Mouse (Mus musculus) stomach, postnatal 0 days (tissue): ENCODE results near the gene Tanc1. TPM values are rescaled to one million over a fixed set of nuclear protein-coding genes. Genes with fewer than 3 reads are reported as not detected.
"Not testable (repeated sequence)": the region's sequence is repeated elsewhere in the genome, so short reads cannot be mapped to it uniquely, and the experiment has no call there.

Source experiments
- ATAC-seq: fragments of 200-750 bp; cut with Nextera tagmentation; 2 replicates; pipeline ENCODE4 v1.8.0; 2017; ENCODE audit not compliant: low FRiP score, low TSS enrichment
- DNase-seq: peaks from one replicate; pipeline ENCODE4 v3.0.0-alpha.2; 2016; ENCODE audit warnings: low spot score
- H3K27ac ChIP-seq: fragments of 300-500 bp; sonication (generic); replicated peaks from 2 replicates; pipeline ENCODE4 v1.5.1; 2014; ENCODE audit warnings: mild to moderate bottlenecking, control low read depth
- H3K27me3 ChIP-seq: fragments of 300-500 bp; sonication (generic); 2 replicates; pipeline ENCODE4 v1.6.1; 2014; ENCODE audit warnings: low read length; ENCODE audit not compliant: control insufficient read depth, insufficient read depth
- H3K36me3 ChIP-seq: fragments of 300-500 bp; sonication (generic); 2 replicates; pipeline ENCODE4 v1.6.1; 2014; ENCODE audit warnings: low read length, mixed read lengths; ENCODE audit not compliant: control insufficient read depth, insufficient read depth
- H3K4me1 ChIP-seq: fragments of 300-500 bp; sonication (generic); replicated peaks from 2 replicates; pipeline ENCODE4 v1.6.1; 2014; ENCODE audit warnings: antibody characterized with exemption; ENCODE audit not compliant: control insufficient read depth, insufficient read depth
- H3K4me2 ChIP-seq: fragments of 300-500 bp; sonication (generic); replicated peaks from 2 replicates; pipeline ENCODE4 v1.6.1; 2014; ENCODE audit warnings: low read depth, mild to moderate bottlenecking, control low read depth, moderate library complexity
- H3K4me3 ChIP-seq: fragments of 300-500 bp; sonication (generic); 2 replicates; pipeline ENCODE4 v1.5.1; 2014; ENCODE audit warnings: low read depth, low read length, control low read depth
- H3K9ac ChIP-seq: fragments of 300-500 bp; sonication (generic); 2 replicates; pipeline ENCODE4 v1.6.1; 2014; ENCODE audit warnings: mild to moderate bottlenecking, low read length, control low read depth, mixed read lengths
- H3K9me3 ChIP-seq: fragments of 300-500 bp; sonication (generic); 2 replicates; pipeline ENCODE4 v1.6.1; 2016; ENCODE audit warnings: low read length; ENCODE audit not compliant: control insufficient read depth
- CTCF ChIP-seq: IDR thresholded peaks from 2 replicates; pipeline ENCODE4 v1.5.1; 2016; ENCODE audit warnings: antibody characterized with exemption, low read depth, mild to moderate bottlenecking, moderate library complexity
- EP300 ChIP-seq: optimal IDR thresholded peaks from 2 replicates; pipeline ENCODE3; 2016; ENCODE audit warnings: antibody characterized with exemption
- WGBS: fragments of 180-500 bp; shearing (Covaris S2); extraction: QIAGEN DNeasy Blood & Tissue Kit; methylation state at CpG from one replicate; pipeline ENCODE4 v1.1.7; 2014; 5-methylcytosine and 5-hydroxymethylcytosine counted together
- polyA plus RNA-seq: library from polyadenylated mRNA; unstranded; fragments of >200 nt; fragmentation: Nextera tagmentation; extraction: Ambion mirVana; gene quantifications from 2 replicates; pipeline ENCODE4 v1.2.1, GENCODE M21; 2015

Tanc1 gene
- polyA plus RNA-seq, 1 experiment from 2014 or later, result 13.4 TPM

GRCm38 (mm10) chr2:59843848-59844247 lies 232.0 kb downstream of the Tanc1 start:
- no peaks in the 10 kb centered on the region for H3K27me3 ChIP-seq
- 89% methylated on average over 6 of the region's 6 CpGs for WGBS
- ATAC-seq (no peak), DNase-seq (no peak)
- TF ChIP-seq CTCF (no peak), EP300 (no peak)
- H3K27ac ChIP-seq, result no peak overlapping the region
- H3K4me1 ChIP-seq, result no peaks in the 10 kb centered on the region
- peaks cover 14% of the 10 kb centered on the region for H3K36me3 ChIP-seq
- no peak overlapping the region for H3K4me3 ChIP-seq
- no peak overlapping the region for H3K9ac ChIP-seq
- H3K9me3 ChIP-seq, result no peaks in the 10 kb centered on the region
- no peak overlapping the region for H3K4me2 ChIP-seq

GRCm38 (mm10) chr2:59851885-59852284 lies 240.0 kb downstream of the Tanc1 start:
- not testable (repeated sequence) for H3K27ac ChIP-seq
- WGBS, result 78% methylated on average over 3 of the region's 5 CpGs

GRCm38 (mm10) chr2:59852916-59853315 lies 241.1 kb downstream of the Tanc1 start:
- WGBS, result 91% methylated on average over 11 of the region's 11 CpGs
- H3K9me3 ChIP-seq, result no peaks in the 10 kb centered on the region
- TF ChIP-seq CTCF (no peak), EP300 (no peak)
- no peaks in the 10 kb centered on the region for H3K27me3 ChIP-seq
- no peak overlapping the region for H3K4me2 ChIP-seq
- H3K27ac ChIP-seq, result no peak overlapping the region
- ATAC-seq, result no peak
- H3K9ac ChIP-seq, result no peak overlapping the region
- no peaks in the 10 kb centered on the region for H3K4me1 ChIP-seq
- H3K4me3 ChIP-seq, result no peak overlapping the region
- DNase-seq, result no peak
- peaks cover 5% of the 10 kb centered on the region; the same call in 1 of the 2 replicates for H3K36me3 ChIP-seq

More at GRCm38 (mm10) chr2:59851885-59852284, 240.0 kb downstream of the Tanc1 start:
- DNase-seq, H3K9ac ChIP-seq, H3K27me3 ChIP-seq, H3K4me2 ChIP-seq, H3K36me3 ChIP-seq, H3K4me1 ChIP-seq, ATAC-seq, H3K4me3 ChIP-seq, H3K9me3 ChIP-seq: not testable (repeated sequence)

GRCm38 (mm10) chr2:59853543-59853942 lies 241.7 kb downstream of the Tanc1 start:
- Histone ChIP-seq H3K4me2 (no peak overlapping the region), H3K36me3 (peaks cover 7% of the 10 kb centered on the region; the same call in 1 of the 2 replicates), H3K4me3 (no peak overlapping the region), H3K4me1 (no peaks in the 10 kb centered on the region), H3K9me3 (no peaks in the 10 kb centered on the region), H3K9ac (no peak overlapping the region), H3K27me3 (no peaks in the 10 kb centered on the region), H3K27ac (no peak overlapping the region)
- DNase-seq (no peak), ATAC-seq (no peak)
- 95% methylated on average over 10 of the region's 10 CpGs for WGBS
- TF ChIP-seq EP300 (no peak), CTCF (no peak)

GRCm38 (mm10) chr2:59854363-59854762 lies 242.5 kb downstream of the Tanc1 start:
- Histone ChIP-seq H3K36me3 (peaks cover 7% of the 10 kb centered on the region; the same call in 1 of the 2 replicates), H3K9me3 (no peaks in the 10 kb centered on the region), H3K4me1 (no peaks in the 10 kb centered on the region), H3K4me3 (no peak overlapping the region), H3K27ac (no peak overlapping the region), H3K9ac (no peak overlapping the region), H3K27me3 (no peaks in the 10 kb centered on the region), H3K4me2 (no peak overlapping the region)
- DNase-seq (no peak), ATAC-seq (no peak)
- TF ChIP-seq EP300 (no peak), CTCF (no peak)
- WGBS, result 88% methylated on average over 9 of the region's 9 CpGs

- H3K9me3 ChIP-seq, result no peaks in the 10 kb centered on the region
- no peak overlapping the region for H3K4me3 ChIP-seq
- H3K4me2 ChIP-seq, result no peak overlapping the region
- H3K36me3 ChIP-seq, result peaks cover 5% of the 10 kb centered on the region
- DNase-seq (no peak), ATAC-seq (no peak)
- WGBS, result 82% methylated on average over 6 of the region's 6 CpGs
- H3K4me1 ChIP-seq, result no peaks in the 10 kb centered on the region
- no peak overlapping the region for H3K9ac ChIP-seq
- TF ChIP-seq EP300, result no peak
- TF ChIP-seq CTCF, result no peak
- H3K27me3 ChIP-seq, result no peaks in the 10 kb centered on the region
- H3K27ac ChIP-seq, result no peak overlapping the region
Measured at GRCm38 (mm10) chr2:59862618-59863017, 250.8 kb downstream of the Tanc1 start.
